Mouse (Mus musculus): ENCODE results near the gene Tcfl5. TPM values are rescaled to one million over a fixed set of nuclear protein-coding genes. Genes with fewer than 3 reads are reported as not detected.

The Tcfl5 gene
- 1.2 and 1.9 TPM in 2 replicates for polyA plus RNA-seq (2012; rRNA removed)

- DNase-seq (ENCODE audit: low read depth): no peak
- TF ChIP-seq POLR2A (IDR thresholded peaks at IDR 0.05; ENCODE audit: borderline replicate concordance, extremely low read depth, insufficient read depth, insufficient read length, poor library complexity, severe bottlenecking): no peak
- no peak for TF ChIP-seq CTCF (IDR thresholded peaks at IDR 0.05; ENCODE audit: borderline replicate concordance, extremely low read depth, insufficient read depth, insufficient read length)
Observed at GRCm38 (mm10) chr2:180642555-180643260, at the start of gene Tcfl5. Tcfl5 (minus strand) TSS chr2:180642708.

- no peak for DNase-seq (ENCODE audit: low read depth)
- TF ChIP-seq CTCF (IDR thresholded peaks at IDR 0.05; ENCODE audit: borderline replicate concordance, extremely low read depth, insufficient read depth, insufficient read length) (no peak), POLR2A (IDR thresholded peaks at IDR 0.05; ENCODE audit: borderline replicate concordance, extremely low read depth, insufficient read depth, insufficient read length, poor library complexity, severe bottlenecking) (no peak)
Observed at GRCm38 (mm10) chr2:180689841-180690240, 47.3 kb upstream of the Tcfl5 start.

- TF ChIP-seq CTCF (IDR thresholded peaks at IDR 0.05; ENCODE audit: borderline replicate concordance, extremely low read depth, insufficient read depth, insufficient read length) (no peak), POLR2A (IDR thresholded peaks at IDR 0.05; ENCODE audit: borderline replicate concordance, extremely low read depth, insufficient read depth, insufficient read length, poor library complexity, severe bottlenecking) (no peak)
- DNase-seq (ENCODE audit: low read depth): no peak
Observed at GRCm38 (mm10) chr2:180684031-180684430, 41.5 kb upstream of the Tcfl5 start.

DNA sequence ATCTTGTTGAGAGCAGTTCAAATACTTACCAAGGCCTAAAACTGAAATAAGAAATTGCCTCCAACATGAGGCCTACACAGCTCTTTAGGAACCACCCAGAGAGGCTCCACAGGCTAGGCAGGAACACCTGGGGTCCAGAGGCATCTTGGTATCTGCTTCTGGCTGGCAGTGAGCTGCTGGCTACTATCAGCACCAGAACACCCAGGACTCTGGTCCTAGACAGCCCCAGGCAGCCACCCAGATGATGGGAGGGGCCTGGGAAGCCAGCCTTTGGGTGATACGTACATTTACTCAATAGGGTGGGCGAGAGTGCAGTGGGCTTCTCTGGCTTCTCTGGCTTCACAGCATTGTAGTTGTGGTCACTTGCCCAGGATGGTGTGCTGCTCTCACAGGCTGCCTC, 41.0 kb upstream of the Tcfl5 start:
- no peak for DNase-seq (ENCODE audit: low read depth)
- no peak for TF ChIP-seq CTCF (IDR thresholded peaks at IDR 0.05; ENCODE audit: borderline replicate concordance, extremely low read depth, insufficient read depth, insufficient read length)
- TF ChIP-seq POLR2A (IDR thresholded peaks at IDR 0.05; ENCODE audit: borderline replicate concordance, extremely low read depth, insufficient read depth, insufficient read length, poor library complexity, severe bottlenecking): no peak

GRCm38 (mm10) chr2:180681225-180681624, 38.7 kb upstream of the Tcfl5 start:
- TF ChIP-seq CTCF (IDR thresholded peaks at IDR 0.05; ENCODE audit: borderline replicate concordance, extremely low read depth, insufficient read depth, insufficient read length) (no peak), POLR2A (IDR thresholded peaks at IDR 0.05; ENCODE audit: borderline replicate concordance, extremely low read depth, insufficient read depth, insufficient read length, poor library complexity, severe bottlenecking) (no peak)
- DNase-seq (ENCODE audit: low read depth): no peak

GRCm38 (mm10) chr2:180678609-180679140, 36.2 kb upstream of the Tcfl5 start:
- TF ChIP-seq POLR2A (IDR thresholded peaks at IDR 0.05; ENCODE audit: borderline replicate concordance, extremely low read depth, insufficient read depth, insufficient read length, poor library complexity, severe bottlenecking) (no peak), CTCF (IDR thresholded peaks at IDR 0.05; ENCODE audit: borderline replicate concordance, extremely low read depth, insufficient read depth, insufficient read length) (peak; percentile 70; the same call in 1 of the 2 replicates)
- DNase-seq (ENCODE audit: low read depth): peak; percentile 73

GRCm38 (mm10) chr2:180676706-180677105, 34.2 kb upstream of the Tcfl5 start:
- TF ChIP-seq CTCF (IDR thresholded peaks at IDR 0.05; ENCODE audit: borderline replicate concordance, extremely low read depth, insufficient read depth, insufficient read length) (no peak), POLR2A (IDR thresholded peaks at IDR 0.05; ENCODE audit: borderline replicate concordance, extremely low read depth, insufficient read depth, insufficient read length, poor library complexity, severe bottlenecking) (no peak)
- no peak for DNase-seq (ENCODE audit: low read depth)

DNA sequence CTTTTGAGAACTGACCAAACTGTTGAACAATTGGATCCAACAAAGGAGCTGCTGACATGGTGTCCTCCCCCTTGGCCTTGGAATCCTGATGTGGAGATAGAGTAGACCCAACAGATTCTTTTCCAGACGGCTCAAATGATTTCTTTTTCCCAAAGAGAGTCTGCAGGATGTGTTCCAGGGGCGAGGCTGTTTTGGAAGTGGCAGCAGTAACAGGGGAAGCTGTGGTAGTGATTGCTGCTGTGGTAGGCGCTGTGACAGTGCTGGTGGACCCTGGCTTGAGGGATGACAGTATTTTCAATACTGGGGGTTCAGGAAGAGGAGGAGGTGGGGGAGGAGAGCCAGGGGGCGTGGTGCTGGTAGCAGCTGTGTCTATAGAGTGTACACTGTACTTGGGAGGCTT, 19.5 kb upstream of the Tcfl5 start:
- TF ChIP-seq POLR2A (IDR thresholded peaks at IDR 0.05; ENCODE audit: borderline replicate concordance, extremely low read depth, insufficient read depth, insufficient read length, poor library complexity, severe bottlenecking): no peak
- TF ChIP-seq CTCF (IDR thresholded peaks at IDR 0.05; ENCODE audit: borderline replicate concordance, extremely low read depth, insufficient read depth, insufficient read length): no peak
- no peak for DNase-seq (ENCODE audit: low read depth)

DNA sequence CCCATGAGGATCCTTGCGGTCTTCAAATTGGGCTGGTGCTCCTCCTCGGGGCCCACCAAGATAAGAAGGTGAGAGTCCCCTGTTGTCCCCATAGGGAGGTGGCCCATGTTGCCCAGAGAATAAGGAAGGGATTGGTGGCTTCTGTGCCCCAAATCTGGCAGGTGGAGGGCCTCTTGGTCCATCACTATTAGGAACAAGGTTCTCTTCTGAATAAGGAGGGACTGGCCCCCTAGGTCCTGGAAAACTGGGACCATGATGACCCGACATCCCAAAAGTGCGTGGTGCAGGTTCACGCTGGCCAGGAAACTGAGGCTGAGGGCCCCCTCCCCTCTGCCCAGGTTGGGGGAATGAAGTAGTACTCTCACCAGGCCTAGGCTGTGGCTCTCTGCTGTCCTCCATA, 18.0 kb upstream of the Tcfl5 start:
- no peak for TF ChIP-seq POLR2A (IDR thresholded peaks at IDR 0.05; ENCODE audit: borderline replicate concordance, extremely low read depth, insufficient read depth, insufficient read length, poor library complexity, severe bottlenecking)
- TF ChIP-seq CTCF (IDR thresholded peaks at IDR 0.05; ENCODE audit: borderline replicate concordance, extremely low read depth, insufficient read depth, insufficient read length): no peak
- DNase-seq (ENCODE audit: low read depth): no peak

DNA sequence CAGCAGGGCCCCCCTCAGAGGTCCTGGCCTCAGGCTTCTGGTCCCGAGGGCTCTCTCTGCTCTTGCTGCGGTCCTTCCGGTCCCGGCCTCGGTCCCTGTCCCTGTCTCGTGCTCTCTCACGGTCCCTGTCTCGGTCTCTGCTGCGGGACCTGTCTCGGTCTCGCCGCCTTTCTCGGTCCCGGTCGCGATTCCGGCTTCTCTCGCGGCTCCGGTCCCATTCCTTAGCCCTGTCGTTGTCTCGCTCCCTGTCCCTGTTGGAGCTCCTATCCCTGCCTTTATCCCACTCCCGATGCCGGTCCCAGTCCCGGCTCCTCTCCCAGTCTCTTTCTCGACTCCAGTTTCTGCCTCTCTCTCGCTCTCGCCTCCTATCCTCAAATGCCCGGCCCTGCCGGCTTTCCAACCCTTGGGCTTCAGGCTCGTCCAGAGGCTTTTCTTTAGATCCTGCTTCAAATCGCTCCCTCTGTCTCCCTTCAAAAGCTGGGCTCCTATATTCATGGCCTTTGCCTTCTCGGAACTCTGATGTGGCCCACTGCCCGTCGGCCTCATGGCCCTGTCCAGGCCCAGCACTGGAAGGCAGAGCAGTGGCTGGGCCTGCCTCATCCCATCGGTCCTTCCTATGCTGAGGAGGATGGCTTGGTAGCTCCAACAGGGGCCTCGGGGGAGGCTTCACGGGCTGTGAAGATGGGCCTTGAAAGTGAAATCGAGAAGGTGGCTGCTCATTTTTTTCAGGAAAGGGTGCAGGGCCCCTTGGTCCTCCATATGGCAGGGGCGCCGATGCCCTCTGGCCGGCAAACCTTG, 17.0 kb upstream of the Tcfl5 start:
- no peak for TF ChIP-seq POLR2A (IDR thresholded peaks at IDR 0.05; ENCODE audit: borderline replicate concordance, extremely low read depth, insufficient read depth, insufficient read length, poor library complexity, severe bottlenecking)
- no peak for TF ChIP-seq CTCF (IDR thresholded peaks at IDR 0.05; ENCODE audit: borderline replicate concordance, extremely low read depth, insufficient read depth, insufficient read length)
- peak; percentile 9 for DNase-seq (ENCODE audit: low read depth)

GRCm38 (mm10) chr2:180658381-180658780, 15.9 kb upstream of the Tcfl5 start:
- TF ChIP-seq POLR2A (IDR thresholded peaks at IDR 0.05; ENCODE audit: borderline replicate concordance, extremely low read depth, insufficient read depth, insufficient read length, poor library complexity, severe bottlenecking): no peak
- no peak for DNase-seq (ENCODE audit: low read depth)
